Mouse (Mus musculus) heart, postnatal 4 days (tissue): ENCODE measurements at regions not wholly inside any gene's neighbourhood (a gene's known extent, or its start where the extent isn't known, plus 50 kb on each side); places are given as distances from the start of the nearest gene placed in this dataset.

Source experiments
- DNase-seq: peaks from one replicate; pipeline ENCODE4 v3.0.0; 2021

DNA sequence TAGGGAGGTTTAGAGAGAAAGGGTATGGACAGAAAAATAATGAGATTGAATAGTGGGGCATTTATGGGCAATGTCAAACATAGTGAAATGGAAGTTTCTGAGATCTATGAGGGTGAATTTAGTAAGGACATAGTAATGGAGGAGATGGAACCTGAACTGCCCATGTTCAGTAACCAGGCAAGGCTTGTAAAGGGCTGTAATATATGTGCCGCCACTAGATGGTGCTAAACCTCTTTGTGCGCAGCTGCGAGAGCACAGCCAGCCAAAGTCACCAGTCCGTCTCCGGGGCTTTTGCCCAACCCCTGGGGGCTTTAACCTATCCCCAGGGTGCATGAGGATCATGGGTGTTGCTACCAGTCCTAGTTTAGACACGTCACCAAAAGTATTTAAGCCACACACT lies 77.7 kb upstream of the Vmn2r25 start:
- DNase-seq = peak; percentile 60

DNA sequence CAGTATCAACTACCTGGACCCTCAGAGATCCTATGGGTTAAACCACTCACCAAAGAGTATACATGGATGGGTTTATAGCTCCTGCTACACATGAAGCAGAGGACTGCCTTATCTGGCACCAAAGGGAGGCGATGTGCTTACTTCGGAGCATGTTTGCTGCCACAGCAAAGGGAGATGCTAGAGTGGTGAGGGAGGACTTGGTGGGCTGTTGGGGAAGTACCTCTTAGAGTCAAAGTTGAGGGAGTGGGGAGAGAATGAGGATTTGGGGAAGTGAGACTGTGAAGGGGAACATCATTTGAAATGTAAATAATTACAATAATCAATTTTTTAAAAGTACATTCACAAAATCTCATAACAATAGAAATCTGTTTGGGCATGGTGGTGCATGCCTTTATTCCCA lies 84.7 kb upstream of the Vmn2r25 start:
- no peak for DNase-seq

DNA sequence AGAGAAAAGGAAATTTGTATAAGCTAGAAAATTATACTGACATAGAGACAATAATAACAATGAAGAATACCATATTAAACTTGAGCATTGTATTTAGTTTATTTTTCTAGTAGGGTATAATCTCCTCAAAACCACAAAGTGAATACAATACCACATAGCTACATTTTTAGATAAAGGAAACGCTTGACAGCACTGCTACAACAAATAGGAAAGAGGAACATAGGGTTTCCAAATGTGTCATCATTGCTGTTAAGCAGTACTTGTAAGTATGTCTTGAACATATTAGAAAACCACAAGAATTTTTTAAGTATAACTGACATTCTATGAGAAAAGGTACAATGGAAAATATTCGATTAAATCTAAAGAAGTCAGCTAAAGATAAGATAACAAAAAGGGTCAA lies 63.0 kb upstream of the Vmn2r26 start:
- DNase-seq = no peak

DNA sequence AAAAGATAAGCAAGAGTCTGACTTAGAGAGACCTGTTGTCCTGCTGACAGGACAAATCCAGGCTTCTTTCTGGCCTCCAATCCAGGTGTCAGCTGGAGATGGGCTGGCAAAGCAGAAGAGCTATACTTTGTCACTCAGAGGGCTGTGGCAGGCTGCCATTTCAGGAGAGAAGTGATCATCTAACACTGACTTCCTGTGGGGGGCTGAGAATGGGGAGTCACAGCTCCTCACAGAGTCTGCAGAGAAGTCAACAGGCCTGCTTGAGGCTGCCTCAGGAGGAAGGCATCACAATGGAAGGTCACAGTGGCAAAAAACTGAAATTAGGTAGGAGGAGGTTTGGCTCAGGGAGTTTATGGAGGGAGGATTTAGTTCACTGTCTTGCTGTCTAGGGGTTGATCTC lies 53.2 kb upstream of the Vmn2r26 start:
- DNase-seq = no peak
